Mouse (Mus musculus): ENCODE measurements around the gene Gemin2. TPM values are rescaled to one million over a fixed set of nuclear protein-coding genes. Genes with fewer than 3 reads are reported as not detected.

Gemin2 gene
- polyA plus RNA-seq, 1 experiment from 2014 or later = 15.9 TPM

- ATAC-seq (replicated peaks) = peak; percentile 98
- Histone ChIP-seq H3K36me3 (replicated peaks) (0 out of 2 replicates have a peak, but pooled peaks cover 3% of the 10 kb centered on the region), H3K27me3 (replicated peaks) (no peaks in the 10 kb centered on the region), H3K4me1 (peaks cover 30% of the 10 kb centered on the region), H3K9ac (peak within 1 kb of the TSS; percentile 99), H3K4me3 (peak within 1 kb of the TSS; percentile 87), H3K27ac (peak within 1 kb of the TSS; percentile 98), H3K9me3 (no peaks in the 10 kb centered on the region), H3K4me2 (peak within 1 kb of the TSS; percentile 68)
- WGBS = 1% methylated on average over 49 of the region's 49 CpGs
Measured at GRCm38 (mm10) chr12:59060993-59061595, 47.9 kb downstream of the Gemin2 start, which contains the start of gene Trappc6b. Trappc6b (minus strand) TSS chr12:59061472.

DNA sequence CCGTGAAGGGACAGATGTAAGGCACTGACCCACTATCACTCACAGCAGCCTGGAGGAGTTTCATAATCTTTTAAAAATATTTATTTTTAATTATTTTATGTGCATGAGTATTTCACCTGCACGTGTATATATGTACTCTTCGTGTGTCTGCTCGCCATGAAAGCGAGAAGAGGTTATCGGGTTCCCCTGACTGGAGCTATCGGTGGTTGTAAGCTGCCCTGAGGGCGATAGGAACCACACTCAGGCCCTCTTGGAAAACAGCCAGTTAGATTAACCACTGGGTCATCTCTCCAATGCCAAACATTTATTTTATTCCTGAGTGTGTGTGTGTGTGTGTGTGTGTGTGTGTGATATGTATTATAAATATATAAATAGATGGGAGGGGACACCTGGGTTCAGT is 51.6 kb downstream of the Gemin2 start:
- Histone ChIP-seq H3K4me1 (peaks cover 19% of the 10 kb centered on the region), H3K4me3 (no peak overlapping the region), H3K9ac (no peak overlapping the region), H3K4me2 (no peak overlapping the region), H3K9me3 (no peaks in the 10 kb centered on the region), H3K27me3 (replicated peaks) (no peaks in the 10 kb centered on the region), H3K27ac (no peak overlapping the region), H3K36me3 (replicated peaks) (peaks cover 16% of the 10 kb centered on the region)
- 87% methylated on average over 8 of the region's 8 CpGs for WGBS
- no peak for ATAC-seq (replicated peaks)

- H3K27ac ChIP-seq = peak overlapping the region; percentile 94
- no peaks in the 10 kb centered on the region for H3K27me3 ChIP-seq (replicated peaks)
- H3K4me3 ChIP-seq = peak overlapping the region; percentile 94
- H3K4me2 ChIP-seq = peak overlapping the region; percentile 56
- 69% methylated on average over 3 of the region's 3 CpGs for WGBS
- peaks cover 23% of the 10 kb centered on the region for H3K36me3 ChIP-seq (replicated peaks)
- no peak for ATAC-seq (replicated peaks)
- no peaks in the 10 kb centered on the region for H3K9me3 ChIP-seq
- 0 out of 2 replicates have a peak overlapping the region, but pooled peaks have one; percentile 59 for H3K9ac ChIP-seq
- peaks cover 12% of the 10 kb centered on the region for H3K4me1 ChIP-seq
Measured at GRCm38 (mm10) chr12:59065776-59066175, 52.6 kb downstream of the Gemin2 start.

DNA sequence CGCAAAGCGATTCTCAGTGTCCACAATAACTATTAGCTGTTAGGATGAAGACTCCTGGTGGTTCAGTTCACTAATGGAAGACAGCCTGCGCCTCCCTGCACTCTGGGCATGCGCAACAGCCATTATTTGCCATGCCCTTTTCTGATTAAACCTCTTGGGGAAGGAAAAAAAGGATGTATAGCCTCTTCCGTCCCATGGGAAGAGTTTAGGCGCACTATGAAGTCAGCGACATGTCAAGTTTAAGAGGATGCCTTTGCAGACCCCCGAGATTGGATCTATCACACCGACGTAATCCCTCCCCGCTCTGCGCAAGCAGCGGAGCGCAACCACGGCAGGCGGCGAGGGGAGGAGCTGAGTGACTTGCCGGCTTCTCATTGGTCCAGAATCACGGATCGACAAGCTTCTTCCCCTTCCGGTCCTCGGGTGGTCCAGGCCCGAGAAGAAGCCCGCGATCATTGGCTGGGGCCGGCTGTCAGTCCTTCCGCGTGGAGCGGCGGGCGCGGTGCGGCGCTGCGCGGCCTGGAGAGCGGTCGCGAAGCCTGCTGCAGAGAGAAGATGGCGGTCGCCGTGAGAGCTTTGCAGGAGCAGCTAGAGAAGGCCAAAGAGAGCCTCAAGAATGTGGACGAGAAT is 53.4 kb downstream of the Gemin2 start, which contains the start of gene Pnn:
Gene Pnn, plus strand, starts transcription at position 437 of the 630 bp plus-strand sequence.
- 0% methylated on average over 43 of the region's 43 CpGs for WGBS

GRCm38 (mm10) chr12:59067095-59067494 is 53.9 kb downstream of the Gemin2 start:
- peaks cover 35% of the 10 kb centered on the region for H3K36me3 ChIP-seq (replicated peaks)
- under 1% methylated on average over 34 of the region's 41 CpGs for WGBS
- peak overlapping the region; percentile 74 for H3K4me2 ChIP-seq
- peak; percentile 65; the same call in 1 of the 2 replicates for ATAC-seq (replicated peaks)
- H3K9ac ChIP-seq = peak overlapping the region; percentile 95
- H3K27me3 ChIP-seq (replicated peaks) = no peaks in the 10 kb centered on the region
- H3K27ac ChIP-seq = peak overlapping the region; percentile 94
- peak overlapping the region; percentile 94 for H3K4me3 ChIP-seq
- no peaks in the 10 kb centered on the region for H3K9me3 ChIP-seq
- H3K4me1 ChIP-seq = peaks cover 12% of the 10 kb centered on the region

More for the DNA sequence above, 53.4 kb downstream of the Gemin2 start, which contains the start of gene Pnn:
- Histone ChIP-seq H3K9ac (peak within 1 kb of the TSS; percentile 95), H3K4me3 (peak within 1 kb of the TSS; percentile 94), H3K27ac (peak within 1 kb of the TSS; percentile 94), H3K9me3 (no peaks in the 10 kb centered on the region), H3K27me3 (replicated peaks) (no peaks in the 10 kb centered on the region), H3K36me3 (replicated peaks) (peaks cover 30% of the 10 kb centered on the region), H3K4me2 (peak within 1 kb of the TSS; percentile 74), H3K4me1 (peaks cover 12% of the 10 kb centered on the region)
- ATAC-seq (replicated peaks) = peak; percentile 99

DNA sequence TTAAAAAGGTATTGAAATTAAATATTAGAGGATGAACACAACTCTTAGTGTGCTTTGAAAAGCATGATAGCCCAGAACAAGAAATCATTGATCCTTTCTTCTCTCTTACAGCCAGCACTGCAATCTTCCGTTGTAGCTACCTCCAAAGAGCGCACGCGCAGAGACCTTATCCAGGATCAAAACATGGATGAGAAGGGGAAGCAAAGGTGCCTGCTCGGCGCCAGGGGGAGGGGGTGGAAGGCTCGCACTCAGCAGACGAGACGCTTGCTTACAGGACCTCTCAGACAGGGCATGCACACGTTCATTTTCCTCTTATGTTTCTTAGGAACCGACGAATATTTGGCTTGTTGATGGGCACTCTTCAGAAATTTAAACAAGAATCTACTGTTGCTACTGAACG is 55.6 kb downstream of the Gemin2 start:
- H3K4me3 ChIP-seq = no peak overlapping the region
- H3K27ac ChIP-seq = no peak overlapping the region
- WGBS = 92% methylated on average over 13 of the region's 13 CpGs
- peaks cover 12% of the 10 kb centered on the region for H3K4me1 ChIP-seq
- H3K9me3 ChIP-seq = no peaks in the 10 kb centered on the region
- no peak overlapping the region for H3K4me2 ChIP-seq
- no peak overlapping the region for H3K9ac ChIP-seq
- H3K36me3 ChIP-seq (replicated peaks) = peaks cover 41% of the 10 kb centered on the region
- no peak for ATAC-seq (replicated peaks)
- no peaks in the 10 kb centered on the region for H3K27me3 ChIP-seq (replicated peaks)

DNA sequence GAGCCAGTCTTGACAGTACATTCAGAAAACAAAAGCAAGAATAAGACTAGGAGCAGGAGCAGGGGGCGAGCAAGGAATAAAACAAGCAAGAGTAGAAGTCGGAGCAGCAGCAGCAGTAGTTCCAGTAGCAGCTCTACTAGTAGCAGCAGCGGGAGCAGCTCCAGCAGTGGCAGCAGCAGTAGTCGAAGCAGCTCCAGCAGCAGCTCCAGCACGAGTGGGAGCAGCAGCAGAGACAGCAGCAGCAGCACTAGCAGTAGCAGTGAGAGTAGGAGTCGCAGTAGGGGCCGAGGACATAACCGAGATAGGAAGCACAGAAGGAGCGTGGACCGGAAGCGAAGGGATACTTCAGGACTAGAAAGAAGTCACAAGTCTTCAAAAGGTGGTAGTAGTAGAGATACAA is 59.1 kb downstream of the Gemin2 start:
- no peaks in the 10 kb centered on the region for H3K27me3 ChIP-seq (replicated peaks)
- ATAC-seq (replicated peaks) = no peak
- H3K9ac ChIP-seq = no peak overlapping the region
- WGBS = 90% methylated on average over 11 of the region's 11 CpGs
- peaks cover 9% of the 10 kb centered on the region for H3K4me1 ChIP-seq
- H3K9me3 ChIP-seq = no peaks in the 10 kb centered on the region
- H3K27ac ChIP-seq = no peak overlapping the region
- H3K4me2 ChIP-seq = no peak overlapping the region
- peaks cover 41% of the 10 kb centered on the region for H3K36me3 ChIP-seq (replicated peaks)
- no peak overlapping the region for H3K4me3 ChIP-seq

DNA sequence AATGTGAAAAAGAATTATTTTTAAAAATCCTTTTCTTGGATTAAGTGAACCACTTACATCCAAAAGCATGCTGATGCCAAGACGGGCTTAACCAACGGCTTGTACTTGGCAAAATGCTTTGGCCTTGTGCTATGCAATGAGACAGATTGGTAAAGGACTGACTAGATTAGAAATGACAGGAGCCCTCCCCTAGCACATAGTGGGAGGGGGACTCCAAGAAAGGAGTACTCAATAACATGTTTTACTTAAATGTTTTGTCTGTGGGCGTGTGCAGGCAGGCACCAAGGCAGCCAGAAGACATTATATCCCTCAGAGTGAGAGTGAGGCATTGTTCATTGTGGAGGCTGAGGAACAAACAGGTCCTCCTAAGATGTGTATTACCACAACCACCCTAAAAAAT is 60.9 kb downstream of the Gemin2 start:
- H3K4me1 ChIP-seq = no peaks in the 10 kb centered on the region
- no peak overlapping the region for H3K27ac ChIP-seq
- 86% methylated on average over 3 of the region's 3 CpGs for WGBS
- H3K36me3 ChIP-seq (replicated peaks) = peaks cover 32% of the 10 kb centered on the region
- no peaks in the 10 kb centered on the region for H3K9me3 ChIP-seq
- H3K9ac ChIP-seq = no peak overlapping the region
- no peak overlapping the region for H3K4me3 ChIP-seq
- no peak overlapping the region for H3K4me2 ChIP-seq
- H3K27me3 ChIP-seq (replicated peaks) = no peaks in the 10 kb centered on the region
- no peak for ATAC-seq (replicated peaks)

GRCm38 (mm10) chr12:59076996-59077395 is 63.8 kb downstream of the Gemin2 start:
- Histone ChIP-seq H3K4me2 (no peak overlapping the region), H3K9me3 (no peaks in the 10 kb centered on the region), H3K4me1 (no peaks in the 10 kb centered on the region), H3K27ac (no peak overlapping the region), H3K36me3 (replicated peaks) (peaks cover 7% of the 10 kb centered on the region), H3K27me3 (replicated peaks) (no peaks in the 10 kb centered on the region), H3K9ac (no peak overlapping the region), H3K4me3 (no peak overlapping the region)
- ATAC-seq (replicated peaks) = no peak
- WGBS = 91% methylated on average over 3 of the region's 3 CpGs

DNA sequence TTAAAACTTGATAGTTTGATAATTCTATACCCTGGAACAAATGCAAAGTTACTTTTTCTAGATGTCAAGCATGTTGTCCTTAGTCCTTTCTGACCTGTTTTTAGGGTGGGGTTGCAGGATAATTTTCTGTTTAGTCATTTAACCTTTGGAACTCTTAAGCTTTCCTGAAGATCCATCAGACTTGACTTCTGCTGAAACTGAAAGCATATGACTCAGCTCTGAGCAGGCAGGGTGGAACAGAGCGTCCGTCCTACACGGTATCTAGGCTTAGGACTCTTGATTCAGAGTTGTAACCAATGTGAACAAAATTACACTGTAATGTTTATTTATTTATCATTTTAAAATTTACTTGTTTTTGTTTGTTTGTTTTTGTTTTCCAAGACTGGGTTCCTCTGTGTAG is 64.7 kb downstream of the Gemin2 start:
- no peak for ATAC-seq (replicated peaks)
- Histone ChIP-seq H3K9me3 (no peaks in the 10 kb centered on the region), H3K4me2 (no peak overlapping the region), H3K27me3 (replicated peaks) (no peaks in the 10 kb centered on the region), H3K9ac (no peak overlapping the region), H3K4me3 (no peak overlapping the region), H3K27ac (no peak overlapping the region), H3K4me1 (no peaks in the 10 kb centered on the region), H3K36me3 (replicated peaks) (no peaks in the 10 kb centered on the region)
- 93% methylated on average over 3 of the region's 3 CpGs for WGBS

Data from midbrain, embryonic 15.5 days (tissue).